Mouse (Mus musculus) frontal cortex, postnatal 25 days (tissue): ENCODE data around the gene Flt3.

ENCODE experiments used
- DNase-seq, 2 experiments: peaks; one replicate each; pipeline ENCODE4 v3.0.0; 2022; ENCODE audit warnings: low spot score in 2 of 2

Flt3 gene

DNA sequence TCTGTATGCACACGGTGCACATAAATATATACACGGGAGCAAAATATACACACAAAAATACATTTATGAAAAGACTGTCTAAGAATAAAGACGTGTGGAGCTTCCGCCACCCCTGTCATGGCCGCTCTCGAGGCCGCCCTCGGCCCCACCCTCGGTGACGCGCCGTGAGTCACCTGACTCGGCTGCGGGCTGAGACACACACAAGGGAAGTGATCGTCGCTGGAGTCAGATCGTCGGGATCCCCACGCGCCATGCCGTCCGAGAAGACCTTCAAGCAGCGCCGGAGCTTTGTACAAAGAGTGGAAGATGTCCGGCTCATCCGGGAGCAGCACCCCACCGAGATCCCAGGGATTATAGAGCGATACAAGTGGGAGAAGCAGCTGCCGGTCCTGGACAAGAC, 8.4 kb upstream of the Flt3 start:
- DNase-seq = no peak

- no peak for DNase-seq
Measured at GRCm38 (mm10) chr5:147406135-147406534, 5.8 kb upstream of the Flt3 start.

GRCm38 (mm10) chr5:147402505-147402904, 2.2 kb upstream of the Flt3 start:
- DNase-seq = peak in 1 of 2 experiments; percentile 20

GRCm38 (mm10) chr5:147401024-147401423, 735 bp upstream of the Flt3 start:
- DNase-seq = no peak

- no peak for DNase-seq
Measured at GRCm38 (mm10) chr5:147400505-147400979, 253 bp upstream of the Flt3 start.

GRCm38 (mm10) chr5:147395050-147395449, 5.2 kb downstream of the Flt3 start:
- no peak for DNase-seq

- DNase-seq = no peak
Measured at GRCm38 (mm10) chr5:147392667-147393213, 7.5 kb downstream of the Flt3 start.

DNA sequence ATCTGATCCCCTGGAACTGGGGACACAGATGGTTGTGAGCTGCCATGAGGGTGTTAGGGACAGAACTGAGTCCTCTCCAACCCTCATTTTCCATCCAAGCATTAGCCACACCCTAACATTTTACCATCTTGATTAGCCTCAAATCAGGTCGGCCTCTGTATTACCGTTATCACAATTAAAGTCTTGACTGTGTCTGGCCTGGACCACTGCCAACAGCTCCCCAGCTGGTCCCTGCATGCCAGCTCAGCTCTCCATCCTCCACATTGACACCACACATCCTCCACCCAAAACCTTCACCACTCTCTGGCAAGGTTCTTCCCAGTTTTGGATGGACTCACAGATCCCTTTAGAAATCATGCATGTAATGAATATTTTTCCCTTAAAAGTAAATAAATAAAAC, 9.5 kb downstream of the Flt3 start:
- no peak for DNase-seq

GRCm38 (mm10) chr5:147389052-147389451, 11.2 kb downstream of the Flt3 start:
- no peak for DNase-seq

GRCm38 (mm10) chr5:147388376-147389008, 11.8 kb downstream of the Flt3 start:
- no peak for DNase-seq

GRCm38 (mm10) chr5:147386865-147387264, 13.4 kb downstream of the Flt3 start:
- no peak for DNase-seq

DNA sequence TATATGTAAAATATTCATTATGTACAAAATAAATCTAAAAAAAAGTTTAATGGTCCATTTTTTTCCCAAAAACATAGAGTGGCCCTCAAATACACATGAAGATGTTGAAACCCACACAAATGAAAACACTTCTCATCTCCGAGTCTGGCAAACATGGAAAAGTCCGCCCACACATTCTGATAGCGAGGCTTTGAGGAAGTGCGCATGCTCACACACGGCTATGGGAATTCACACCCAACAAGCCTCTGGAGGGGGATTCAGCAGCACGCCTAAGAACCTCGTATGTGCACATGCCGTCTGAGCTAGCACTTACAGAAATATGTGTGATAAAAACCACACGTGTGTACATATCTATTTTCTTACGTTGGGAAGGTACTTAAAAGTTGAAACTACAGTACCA, 18.9 kb downstream of the Flt3 start:
- no peak for DNase-seq

- DNase-seq = no peak
Measured at GRCm38 (mm10) chr5:147379481-147379880, 20.8 kb downstream of the Flt3 start.

- no peak for DNase-seq
Measured at GRCm38 (mm10) chr5:147370276-147370675, 30.0 kb downstream of the Flt3 start.

- no peak for DNase-seq
Measured at GRCm38 (mm10) chr5:147368221-147368620, 32.1 kb downstream of the Flt3 start.

- no peak for DNase-seq
Measured at GRCm38 (mm10) chr5:147365995-147366765, 34.1 kb downstream of the Flt3 start.

DNA sequence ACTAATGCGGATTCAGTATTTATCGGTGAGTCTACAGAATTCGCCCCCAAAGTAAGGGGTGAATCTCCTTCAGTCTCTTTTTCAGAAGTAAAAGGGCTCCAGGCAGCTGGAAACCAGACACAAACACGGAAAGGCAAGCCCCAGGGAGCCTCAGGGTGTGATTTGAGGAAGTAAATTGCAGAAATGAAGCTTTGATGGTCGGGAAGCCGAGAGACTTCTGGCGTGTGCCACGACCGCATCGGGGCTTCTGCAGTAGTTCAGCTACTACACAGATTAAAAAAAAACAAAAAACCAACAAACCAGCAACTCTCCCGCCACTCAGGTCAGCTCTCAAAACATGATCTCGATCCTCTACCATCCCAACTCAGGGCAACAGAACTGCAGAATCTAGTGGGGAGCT, 37.2 kb downstream of the Flt3 start:
- DNase-seq = no peak

GRCm38 (mm10) chr5:147358481-147358880, 41.8 kb downstream of the Flt3 start:
- no peak for DNase-seq

DNA sequence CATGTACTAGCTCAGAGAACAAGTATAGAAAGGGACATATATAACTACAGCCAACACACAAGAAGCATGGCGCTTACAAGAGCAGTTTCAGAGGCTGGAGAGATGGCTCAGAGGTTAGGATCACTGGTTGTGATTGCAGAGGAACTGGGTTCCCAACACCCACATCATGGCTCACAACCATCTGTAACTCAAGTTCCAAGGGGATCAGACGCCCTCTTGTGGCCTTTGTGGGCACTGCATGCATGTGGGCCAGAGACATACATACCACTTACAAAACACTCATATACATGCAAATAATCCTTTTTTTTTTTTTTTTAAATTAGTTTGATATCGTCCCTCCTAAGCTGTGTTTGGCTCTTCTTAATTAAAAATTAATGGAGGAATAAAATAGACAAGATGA, 42.8 kb downstream of the Flt3 start:
- DNase-seq = no peak

- DNase-seq = no peak
Measured at GRCm38 (mm10) chr5:147356260-147357055, 43.8 kb downstream of the Flt3 start.

GRCm38 (mm10) chr5:147355788-147356187, 44.5 kb downstream of the Flt3 start:
- DNase-seq = no peak

- DNase-seq = no peak
Measured at GRCm38 (mm10) chr5:147354985-147355384, 45.3 kb downstream of the Flt3 start.
